Mouse (Mus musculus) right cerebral cortex, adult 2 months (tissue): ENCODE data around the gene Cpvl.
A peak's percentile ranks its signal among the peaks of the same experiment; 100 is the strongest.

Experiments used
- DNase-seq, 2 experiments: peaks; one replicate each; pipeline ENCODE4 v3.0.0; 2021 to 2022; ENCODE audit warnings: low spot score in 2 of 2

Cpvl gene

GRCm38 (mm10) chr6:53971729-53972128 is 6.7 kb downstream of the Cpvl start:
- peak; percentile 45 to 58 for DNase-seq

- no peak for DNase-seq
Measured at GRCm38 (mm10) chr6:53969081-53969480, 9.4 kb downstream of the Cpvl start.

- DNase-seq = no peak
Measured at GRCm38 (mm10) chr6:53968550-53968949, 9.9 kb downstream of the Cpvl start.

DNA sequence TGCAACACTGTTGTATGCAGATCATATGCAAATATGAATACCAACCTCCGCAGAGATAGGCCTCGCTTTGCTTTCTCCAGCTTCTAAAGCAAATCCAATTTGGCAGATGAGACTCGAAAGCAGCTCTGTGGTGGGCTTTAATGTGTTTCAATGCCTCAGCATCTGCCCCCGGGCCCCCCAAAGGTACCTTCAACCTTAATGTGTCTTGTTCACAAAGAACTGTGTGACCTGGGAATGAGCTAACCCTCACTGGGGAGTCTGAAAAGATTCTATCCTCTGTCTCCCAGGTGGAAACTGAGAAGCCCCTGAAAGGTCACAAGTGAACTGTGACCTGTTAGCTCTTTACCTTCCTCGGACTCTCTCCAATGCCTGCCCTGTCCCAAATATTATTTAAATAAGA is 11.9 kb downstream of the Cpvl start:
- DNase-seq = no peak

- DNase-seq = no peak
Measured at GRCm38 (mm10) chr6:53965900-53966299, 12.6 kb downstream of the Cpvl start.

GRCm38 (mm10) chr6:53963906-53964496 is 14.5 kb downstream of the Cpvl start:
- no peak for DNase-seq

- DNase-seq = no peak
Measured at GRCm38 (mm10) chr6:53962006-53962405, 16.5 kb downstream of the Cpvl start.

- no peak for DNase-seq
Measured at GRCm38 (mm10) chr6:53959826-53960225, 18.6 kb downstream of the Cpvl start.

DNA sequence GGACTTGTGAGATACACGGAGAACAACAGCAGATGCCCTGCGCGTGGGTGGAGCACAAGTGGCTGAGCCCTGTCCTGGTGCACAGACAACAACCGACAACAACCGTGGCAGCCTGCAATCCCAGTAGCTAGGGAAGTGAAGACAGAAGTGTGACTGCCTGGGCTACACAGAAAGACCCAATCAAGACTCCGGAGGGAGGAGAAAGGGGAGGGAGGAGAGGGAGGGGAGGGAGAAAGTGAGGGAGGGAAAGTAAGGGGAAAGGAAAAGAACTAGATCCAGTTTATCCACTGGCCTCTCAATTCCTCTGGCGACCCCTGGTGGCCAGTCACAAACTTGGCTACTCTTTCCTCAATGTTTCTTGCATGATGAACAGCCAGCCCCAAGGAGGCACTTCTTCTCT is 20.1 kb downstream of the Cpvl start:
- peak; percentile 66 to 82 for DNase-seq

DNA sequence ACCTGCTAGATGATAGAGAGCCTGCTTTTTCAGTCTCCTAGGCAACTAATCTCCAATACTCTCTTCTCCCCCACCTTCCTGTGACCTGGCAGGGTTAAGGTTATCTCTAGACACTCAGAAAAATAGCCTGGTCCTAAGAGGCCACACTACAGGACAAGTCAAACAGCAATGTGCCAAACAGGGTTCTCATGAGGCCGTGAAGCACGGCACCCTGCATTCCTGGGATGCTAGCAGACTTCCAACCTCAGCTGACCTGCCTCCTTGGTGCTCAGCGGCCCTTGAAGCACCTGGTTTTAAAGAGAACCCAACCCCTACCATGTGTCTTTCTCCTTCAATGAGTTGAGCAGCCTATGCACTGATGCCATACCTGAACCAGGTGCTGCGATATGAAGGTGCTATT is 22.0 kb downstream of the Cpvl start:
- no peak for DNase-seq

DNA sequence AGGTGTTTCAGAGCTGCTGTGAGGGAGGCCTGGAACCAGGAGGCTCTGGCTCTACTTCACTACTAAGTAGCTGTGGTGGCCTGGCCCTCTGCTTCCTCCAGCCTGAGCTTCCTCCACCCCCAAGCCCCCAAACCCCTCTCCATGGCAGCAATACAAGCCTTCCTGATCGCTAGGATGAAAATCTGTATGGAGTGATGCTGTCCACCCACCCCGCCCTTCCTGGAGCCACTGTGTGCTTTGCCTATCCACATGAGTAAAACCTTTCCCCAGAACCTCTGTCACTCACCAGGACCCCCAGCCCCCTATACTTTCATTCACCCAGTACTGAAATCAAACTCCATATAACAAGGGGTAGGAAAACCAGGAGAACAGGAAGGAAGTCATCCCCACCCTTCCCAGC is 22.6 kb downstream of the Cpvl start:
- DNase-seq = no peak

DNA sequence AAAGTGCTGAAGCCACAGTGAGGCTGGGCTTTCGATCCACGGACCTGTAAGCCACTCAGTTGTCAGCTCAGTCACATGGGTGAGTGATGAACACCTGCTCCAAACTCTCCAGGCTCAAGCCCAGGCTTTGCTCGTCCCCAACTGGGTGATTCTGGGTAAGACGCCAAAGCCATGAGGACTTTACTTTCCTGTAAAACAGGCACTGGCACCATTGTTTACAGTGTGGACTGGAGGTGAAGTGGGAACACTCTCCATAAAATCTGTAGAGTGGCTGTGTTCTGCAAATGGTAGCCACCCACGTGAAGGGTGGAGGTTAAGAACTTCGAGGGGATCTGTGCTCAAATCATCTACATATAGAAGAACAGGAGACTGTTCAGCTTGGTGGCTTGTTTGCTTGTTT is 23.2 kb downstream of the Cpvl start:
- DNase-seq = no peak

GRCm38 (mm10) chr6:53954106-53954505 is 24.4 kb downstream of the Cpvl start:
- DNase-seq = peak; percentile 42 to 69

DNA sequence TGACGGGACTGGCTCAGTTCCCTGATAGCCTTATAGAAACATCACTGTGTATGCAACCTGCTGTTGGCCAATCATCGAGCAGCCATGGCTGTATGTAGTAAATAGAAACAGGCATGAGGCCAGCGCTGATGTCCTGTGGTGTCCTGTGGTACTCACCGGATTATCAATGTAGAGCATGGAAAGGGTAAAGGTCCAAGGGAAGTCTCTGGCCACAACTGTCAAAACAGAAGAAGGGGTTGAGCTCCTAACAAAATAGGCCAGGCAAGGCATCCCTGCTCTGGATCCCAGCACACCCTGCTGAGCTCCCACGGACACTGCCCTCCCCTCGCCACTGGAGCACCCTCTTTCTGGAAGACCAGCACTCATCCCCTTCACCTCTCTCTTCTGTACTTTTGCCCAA is 25.1 kb downstream of the Cpvl start:
- no peak for DNase-seq

GRCm38 (mm10) chr6:53951421-53951820 is 27.1 kb downstream of the Cpvl start:
- DNase-seq = no peak

DNA sequence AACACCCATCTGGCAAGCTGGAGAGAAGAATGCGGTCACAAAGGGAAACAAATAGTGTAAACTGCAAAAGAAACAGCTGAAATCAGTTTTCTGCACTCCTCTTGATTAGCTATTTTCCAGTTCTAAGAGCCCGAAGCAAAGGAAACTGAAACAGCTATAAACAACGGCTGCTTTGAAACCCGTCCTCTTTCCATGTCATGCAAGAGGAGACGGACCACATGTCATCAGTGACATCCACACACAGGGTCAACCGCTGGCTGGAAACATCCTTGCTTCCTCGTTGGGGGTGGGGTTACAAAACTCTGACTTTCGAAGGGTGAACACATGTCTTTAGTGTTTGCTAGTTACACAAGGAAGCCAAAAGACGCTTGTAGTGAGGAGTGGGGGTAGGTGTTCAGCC is 27.6 kb downstream of the Cpvl start:
- no peak for DNase-seq

- no peak for DNase-seq
Measured at GRCm38 (mm10) chr6:53948388-53949035, 30.0 kb downstream of the Cpvl start.

DNA sequence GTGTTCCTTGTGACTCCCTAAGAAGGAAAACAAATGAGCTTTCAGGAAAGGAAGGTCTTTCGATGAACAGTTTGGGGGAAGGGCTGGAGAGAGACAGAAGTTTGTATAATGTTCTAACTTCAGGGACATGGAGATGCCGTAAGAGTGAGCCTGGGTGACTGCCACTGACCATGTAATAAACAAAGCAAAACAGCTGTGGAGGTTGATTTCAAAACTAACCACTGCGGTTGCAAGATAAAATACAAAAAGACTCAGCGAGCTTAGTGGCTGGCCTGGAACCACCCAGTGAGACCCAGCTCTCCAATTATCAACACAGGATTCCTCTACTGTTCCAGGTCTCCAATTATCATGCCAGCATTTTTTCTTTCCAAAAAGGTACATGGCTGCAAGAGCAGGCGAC is 33.6 kb downstream of the Cpvl start:
- no peak for DNase-seq

GRCm38 (mm10) chr6:53944417-53944816 is 34.1 kb downstream of the Cpvl start:
- no peak for DNase-seq

- DNase-seq = no peak
Measured at GRCm38 (mm10) chr6:53942190-53942831, 36.2 kb downstream of the Cpvl start.

DNA sequence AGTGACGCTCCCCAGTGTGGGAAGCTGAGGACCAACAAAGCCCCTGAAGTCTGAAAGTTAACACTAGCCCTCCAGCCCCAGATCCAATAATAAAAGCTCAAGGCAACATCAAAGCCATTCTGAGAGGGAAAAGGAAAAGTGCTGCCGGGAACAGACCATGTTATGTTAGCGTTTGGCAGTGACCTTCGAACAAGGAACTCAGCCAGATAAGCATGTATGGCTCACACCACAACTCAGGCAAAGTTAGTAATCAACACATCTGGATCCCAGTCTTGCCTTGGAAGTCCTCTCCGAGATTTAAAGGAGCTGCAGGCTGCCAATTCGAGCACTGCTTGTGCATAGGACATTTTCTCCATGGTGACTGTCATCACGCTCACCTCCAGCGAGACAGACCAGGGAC is 38.7 kb downstream of the Cpvl start:
- no peak for DNase-seq

- DNase-seq = no peak
Measured at GRCm38 (mm10) chr6:53938942-53939341, 39.5 kb downstream of the Cpvl start.
